Mouse (Mus musculus): ENCODE measurements at regions not wholly inside any gene's neighbourhood (a gene's known extent, or its start where the extent isn't known, plus 50 kb on each side); places are given as distances from the start of the nearest gene placed in this dataset.
A peak's percentile ranks its signal among the peaks of the same experiment; 100 is the strongest.

- no peak for DNase-seq
These were observed 523.5 kb downstream of the Rnf144a start for GRCm38 (mm10) chr12:25891391-25892167.

- DNase-seq, result no peak
These were observed 524.3 kb downstream of the Rnf144a start for GRCm38 (mm10) chr12:25890722-25891121.

- DNase-seq, result peak; percentile 80
These were observed 531.3 kb downstream of the Rnf144a start for GRCm38 (mm10) chr12:25883771-25884171.

- no peak for DNase-seq
These were observed 543.2 kb downstream of the Rnf144a start for GRCm38 (mm10) chr12:25871816-25872215.

GRCm38 (mm10) chr12:25871001-25871461, 544.0 kb downstream of the Rnf144a start:
- DNase-seq, result peak; percentile 89

GRCm38 (mm10) chr12:25869846-25870245, 545.2 kb downstream of the Rnf144a start:
- DNase-seq, result peak; percentile 74

GRCm38 (mm10) chr12:25865063-25865462, 550.0 kb downstream of the Rnf144a start:
- peak; percentile 77 for DNase-seq

GRCm38 (mm10) chr12:25864113-25864852, 550.8 kb downstream of the Rnf144a start:
- DNase-seq, result peak; percentile 73

GRCm38 (mm10) chr12:25861100-25861499, 554.0 kb downstream of the Rnf144a start:
- no peak for DNase-seq

- no peak for DNase-seq
These were observed 556.7 kb downstream of the Rnf144a start for GRCm38 (mm10) chr12:25858397-25858796.

- DNase-seq, result no peak
These were observed 585.0 kb downstream of the Rnf144a start for GRCm38 (mm10) chr12:25830057-25830456.

- DNase-seq, result no peak
These were observed 587.1 kb downstream of the Rnf144a start for GRCm38 (mm10) chr12:25827961-25828360.

- DNase-seq, result no peak
These were observed 588.1 kb downstream of the Rnf144a start for GRCm38 (mm10) chr12:25826928-25827327.

GRCm38 (mm10) chr12:25826451-25826850, 588.6 kb downstream of the Rnf144a start:
- DNase-seq, result no peak

GRCm38 (mm10) chr12:25816248-25816647, 598.8 kb downstream of the Rnf144a start:
- no peak for DNase-seq

- no peak for DNase-seq
These were observed 620.0 kb downstream of the Rnf144a start for GRCm38 (mm10) chr12:25795092-25795491.

GRCm38 (mm10) chr12:25794571-25794970, 620.5 kb downstream of the Rnf144a start:
- peak; percentile 75 for DNase-seq

GRCm38 (mm10) chr12:25792571-25793075, 622.4 kb downstream of the Rnf144a start:
- no peak for DNase-seq

- DNase-seq, result no peak
These were observed 624.1 kb downstream of the Rnf144a start for GRCm38 (mm10) chr12:25790956-25791355.

- peak; percentile 40 for DNase-seq
These were observed 629.1 kb downstream of the Rnf144a start for GRCm38 (mm10) chr12:25785646-25786606.

GRCm38 (mm10) chr12:25784401-25784800, 630.7 kb downstream of the Rnf144a start:
- DNase-seq, result no peak

GRCm38 (mm10) chr12:25782972-25783717, 631.9 kb downstream of the Rnf144a start:
- DNase-seq, result no peak

Data from cerebellum, adult 9-10 months (tissue).